Mouse (Mus musculus) G1E (cell line): Measurements from ENCODE around the gene Ptprh. TPM values are rescaled to one million over a fixed set of nuclear protein-coding genes. Genes with fewer than 3 reads are reported as not detected.

ENCODE experiments used
- ATAC-seq: 2 replicates; pipeline ENCODE4 v1.8.0; 2016; ENCODE audit warnings: mild to moderate bottlenecking; ENCODE audit not compliant: insufficient number of reproducible peaks, poor library complexity, low FRiP score, severe bottlenecking; ENCODE audit errors: extremely low read depth
- DNase-seq: peaks from one replicate; pipeline ENCODE4 v3.0.0; 2012; ENCODE audit warnings: low spot score
- H3K27me3 ChIP-seq: 2 replicates; pipeline ENCODE4 v1.6.1; 2012; ENCODE audit warnings: mild to moderate bottlenecking, low read length, inconsistent platforms; ENCODE audit not compliant: insufficient read depth
- H3K36me3 ChIP-seq: replicated peaks from 2 replicates; pipeline ENCODE3; 2012; ENCODE audit warnings: mild to moderate bottlenecking, inconsistent platforms
- H3K4me1 ChIP-seq: 2 replicates; pipeline ENCODE4 v1.6.1; 2012; ENCODE audit warnings: low read depth, low read length, inconsistent platforms, mixed read lengths; ENCODE audit not compliant: insufficient read depth
- H3K4me3 ChIP-seq: 2 replicates; pipeline ENCODE4 v1.5.1; 2012; ENCODE audit warnings: low read depth, mild to moderate bottlenecking, inconsistent platforms, low read length, moderate library complexity, mixed read lengths
- H3K9me3 ChIP-seq: replicated peaks from 2 replicates; pipeline ENCODE4 v1.6.1; 2012; ENCODE audit warnings: inconsistent platforms
- CTCF ChIP-seq: IDR thresholded peaks from 2 replicates; pipeline ENCODE4 v1.5.1; 2012; ENCODE audit warnings: low read depth, low read length, inconsistent platforms, mixed read lengths
- GATA1 ChIP-seq: IDR thresholded peaks from 2 replicates; pipeline ENCODE4 v1.6.1; 2012; ENCODE audit warnings: borderline replicate concordance, low read length, inconsistent platforms, mixed read lengths
- GATA2 ChIP-seq: IDR thresholded peaks from 2 replicates; pipeline ENCODE4 v1.6.1; 2012; ENCODE audit warnings: low read depth, low read length, inconsistent platforms, borderline replicate concordance
- POLR2AphosphoS5 ChIP-seq: IDR thresholded peaks from 2 replicates; pipeline ENCODE4 v1.6.1; 2012; ENCODE audit warnings: low read depth, low read length, inconsistent platforms; ENCODE audit not compliant: insufficient replicate concordance
- TAL1 ChIP-seq: conservative IDR thresholded peaks from 2 replicates; pipeline ENCODE4 v1.6.1; 2012; ENCODE audit warnings: low read depth, low read length, inconsistent platforms, mixed read lengths
- polyA plus RNA-seq: library from polyadenylated mRNA; stranded (reverse); fragments of >175 nt; gene quantifications from 2 replicates; pipeline ENCODE4 v1.2.3, GENCODE M21; 2012
- total RNA-seq, 2 experiments: library from RNA; stranded (forward) in 1 of 2; stranded (reverse) in 1 of 2; fragments of 200-1000 nt in 1 of 2; fragments of >200 nt in 1 of 2; fragmentation: Nextera tagmentation in 1 of 2; gene quantifications; 2 replicates each; pipeline ENCODE4 v1.2.3; 2014 to 2017

The Ptprh gene
- total and polyA plus RNA-seq, 3 experiments = 0.05 TPM; not detected in 2

DNA sequence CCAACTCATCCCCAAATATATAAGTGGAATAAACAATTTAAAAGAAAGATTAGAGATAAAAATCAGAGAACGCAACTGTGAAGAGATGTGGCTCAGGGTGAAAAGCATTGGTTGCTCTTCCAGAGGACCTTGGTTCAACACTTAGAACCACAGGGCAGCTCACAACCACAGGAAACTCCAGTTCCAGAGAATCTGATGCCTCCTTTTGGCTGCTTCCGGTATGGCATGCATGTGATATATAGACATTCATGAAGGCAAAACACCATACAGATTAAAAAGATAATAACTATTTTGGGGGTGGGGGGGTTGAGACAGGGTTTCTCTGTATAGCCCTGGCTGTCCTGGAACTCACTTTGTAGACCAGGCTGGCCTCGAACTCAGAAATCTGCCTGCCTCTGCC, 41.2 kb downstream of the Ptprh start:
- H3K27me3 ChIP-seq = no peaks in the 10 kb centered on the region
- no peak for ATAC-seq
- no peaks in the 10 kb centered on the region for H3K36me3 ChIP-seq
- no peaks in the 10 kb centered on the region for H3K4me1 ChIP-seq
- no peak for DNase-seq
- H3K9me3 ChIP-seq = no peaks in the 10 kb centered on the region
- no peak for TF ChIP-seq GATA2
- 0 out of 2 replicates have a peak, but pooled peaks have one; percentile 6 for TF ChIP-seq CTCF
- H3K4me3 ChIP-seq = no peak overlapping the region

- Histone ChIP-seq H3K4me1 (no peaks in the 10 kb centered on the region; the same call in 1 of the 2 replicates), H3K36me3 (no peaks in the 10 kb centered on the region), H3K9me3 (no peaks in the 10 kb centered on the region), H3K4me3 (no peak overlapping the region), H3K27me3 (peaks cover 22% of the 10 kb centered on the region)
- TF ChIP-seq GATA2 (no peak), TAL1 (no peak), CTCF (no peak), GATA1 (no peak), POLR2AphosphoS5 (no peak)
- ATAC-seq = no peak
- no peak for DNase-seq
These were observed 46.7 kb downstream of the Ptprh start for GRCm38 (mm10) chr7:4557167-4557560.

GRCm38 (mm10) chr7:4556256-4557166, 47.3 kb downstream of the Ptprh start:
- Histone ChIP-seq H3K4me3 (no peak overlapping the region), H3K36me3 (no peaks in the 10 kb centered on the region), H3K9me3 (no peaks in the 10 kb centered on the region), H3K27me3 (peaks cover 22% of the 10 kb centered on the region), H3K4me1 (no peaks in the 10 kb centered on the region; the same call in 1 of the 2 replicates)
- DNase-seq = peak; percentile 48
- peak; percentile 57 for ATAC-seq
- TF ChIP-seq CTCF = peak; percentile 68
- TF ChIP-seq POLR2AphosphoS5 = no peak

- no peaks in the 10 kb centered on the region for H3K9me3 ChIP-seq
- H3K4me3 ChIP-seq = no peak within 1 kb of the TSS
- peaks cover 14% of the 10 kb centered on the region; the same call in 1 of the 2 replicates for H3K27me3 ChIP-seq
- H3K4me1 ChIP-seq = peaks cover 2% of the 10 kb centered on the region
- no peak for ATAC-seq
- TF ChIP-seq POLR2AphosphoS5 (no peak), TAL1 (no peak), GATA2 (no peak), CTCF (no peak), GATA1 (no peak)
- no peaks in the 10 kb centered on the region for H3K36me3 ChIP-seq
- no peak for DNase-seq
These were observed 56.6 kb downstream of the Ptprh start, which contains the start of gene Syt5 for GRCm38 (mm10) chr7:4547221-4547641. Gene Syt5 (minus strand): TSS chr7:4547541.

DNA sequence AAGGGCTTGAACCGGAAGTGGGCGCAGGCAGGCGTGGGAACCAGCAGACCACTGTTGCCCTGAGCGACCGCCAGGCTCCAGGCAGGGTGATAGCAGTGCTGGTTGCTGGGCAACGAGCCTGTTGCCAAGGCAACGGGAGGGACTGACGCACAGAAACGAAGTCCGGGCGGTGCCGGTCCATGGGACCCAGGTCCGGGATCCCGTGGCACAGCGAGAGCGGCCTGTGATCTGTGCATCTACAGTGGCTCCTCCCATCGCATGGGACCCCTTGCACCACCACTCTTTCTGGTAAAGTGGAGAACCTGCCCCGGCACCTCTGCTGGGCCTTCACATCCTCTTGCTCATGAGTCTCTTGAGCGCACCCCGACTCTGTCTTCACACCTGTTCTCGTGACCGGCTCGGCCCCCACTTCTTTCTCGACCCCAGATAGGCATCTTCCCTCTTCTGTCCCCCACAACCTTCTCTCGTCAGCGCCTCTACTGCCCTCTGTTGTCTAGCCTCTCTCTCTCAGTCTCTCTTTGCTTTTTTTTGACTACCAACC, 57.2 kb downstream of the Ptprh start:
- Histone ChIP-seq H3K4me3 (no peak overlapping the region), H3K4me1 (peaks cover 2% of the 10 kb centered on the region), H3K9me3 (no peaks in the 10 kb centered on the region), H3K36me3 (no peaks in the 10 kb centered on the region), H3K27me3 (peaks cover 14% of the 10 kb centered on the region; the same call in 1 of the 2 replicates)
- TF ChIP-seq GATA1 = no peak
- TF ChIP-seq GATA2 = no peak
- no peak for TF ChIP-seq POLR2AphosphoS5
- TF ChIP-seq CTCF = no peak
- TF ChIP-seq TAL1 = no peak
- ATAC-seq = no peak
- no peak for DNase-seq

GRCm38 (mm10) chr7:4546050-4546449, 57.8 kb downstream of the Ptprh start:
- H3K36me3 ChIP-seq = no peaks in the 10 kb centered on the region
- no peaks in the 10 kb centered on the region for H3K9me3 ChIP-seq
- H3K4me1 ChIP-seq = peaks cover 2% of the 10 kb centered on the region
- no peak for DNase-seq
- H3K27me3 ChIP-seq = peaks cover 14% of the 10 kb centered on the region; the same call in 1 of the 2 replicates
- TF ChIP-seq CTCF (no peak), POLR2AphosphoS5 (no peak), TAL1 (no peak), GATA2 (no peak), GATA1 (no peak)
- no peak for ATAC-seq
- no peak overlapping the region for H3K4me3 ChIP-seq
